Mouse (Mus musculus) liver, postnatal 0 days (tissue): ENCODE measurements around the gene Ankrd37. TPM values are rescaled to one million over a fixed set of nuclear protein-coding genes. Genes with fewer than 3 reads are reported as not detected.

Experiments
- ATAC-seq: fragments of 200-750 bp; cut with Nextera tagmentation; 2 replicates; pipeline ENCODE4 v1.8.0; 2017; ENCODE audit warnings: mild to moderate bottlenecking, moderate library complexity
- DNase-seq: peaks from one replicate; pipeline ENCODE4 v3.0.0-alpha.2; 2016
- H3K27ac ChIP-seq: fragments of 300-500 bp; sonication (generic); 2 replicates; pipeline ENCODE4 v1.5.1; 2014; ENCODE audit warnings: antibody characterized with exemption, moderate library complexity, mild to moderate bottlenecking, low read depth
- H3K27me3 ChIP-seq: fragments of 300-500 bp; sonication (generic); 2 replicates; pipeline ENCODE4 v1.6.1; 2014; ENCODE audit warnings: low read length, control low read depth, mixed read lengths; ENCODE audit not compliant: insufficient read depth
- H3K36me3 ChIP-seq: fragments of 300-500 bp; sonication (generic); replicated peaks from 2 replicates; pipeline ENCODE4 v1.6.1; 2014; ENCODE audit warnings: mild to moderate bottlenecking, control low read depth, low read length, moderate library complexity, mixed read lengths; ENCODE audit not compliant: insufficient read depth
- H3K4me1 ChIP-seq: fragments of 300-500 bp; sonication (generic); 2 replicates; pipeline ENCODE4 v1.6.1; 2014; ENCODE audit warnings: antibody characterized with exemption, mild to moderate bottlenecking, control low read depth; ENCODE audit not compliant: insufficient read depth
- H3K4me2 ChIP-seq: fragments of 300-500 bp; sonication (generic); 2 replicates; pipeline ENCODE4 v1.6.1; 2014; ENCODE audit warnings: low read depth, mild to moderate bottlenecking, low read length, moderate library complexity, mixed read lengths
- H3K4me3 ChIP-seq: fragments of 300-500 bp; sonication (generic); 2 replicates; pipeline ENCODE4 v1.5.1; 2014; ENCODE audit warnings: low read depth, low read length
- H3K9ac ChIP-seq: fragments of 300-500 bp; sonication (generic); replicated peaks from 2 replicates; pipeline ENCODE4 v1.6.1; 2014; ENCODE audit warnings: mild to moderate bottlenecking, moderate library complexity
- H3K9me3 ChIP-seq: fragments of 300-500 bp; sonication (generic); 2 replicates; pipeline ENCODE4 v1.6.1; 2016; ENCODE audit warnings: mild to moderate bottlenecking, control low read depth, low read length, mixed read lengths
- CTCF ChIP-seq: sonication (generic); IDR thresholded peaks from 2 replicates; pipeline ENCODE4 v1.5.1; 2016; ENCODE audit warnings: antibody characterized with exemption, low read depth
- EP300 ChIP-seq: IDR thresholded peaks from 2 replicates; pipeline ENCODE4 v1.6.1; 2016; ENCODE audit warnings: antibody characterized with exemption, low read depth, mild to moderate bottlenecking
- WGBS: fragments of 180-500 bp; shearing (Covaris S2); extraction: QIAGEN DNeasy Blood & Tissue Kit; methylation state at CpG from one replicate; pipeline ENCODE4 v1.1.7; 2014; ENCODE audit not compliant: insufficient replicate concordance; 5-methylcytosine and 5-hydroxymethylcytosine counted together
- polyA plus RNA-seq: library from polyadenylated mRNA; unstranded; fragments of >200 nt; fragmentation: Nextera tagmentation; extraction: Ambion mirVana; gene quantifications from 2 replicates; pipeline ENCODE4 v1.2.1, GENCODE M21; 2015

The Ankrd37 gene
- polyA plus RNA-seq, 1 experiment from 2014 or later: 9.1 TPM

DNA sequence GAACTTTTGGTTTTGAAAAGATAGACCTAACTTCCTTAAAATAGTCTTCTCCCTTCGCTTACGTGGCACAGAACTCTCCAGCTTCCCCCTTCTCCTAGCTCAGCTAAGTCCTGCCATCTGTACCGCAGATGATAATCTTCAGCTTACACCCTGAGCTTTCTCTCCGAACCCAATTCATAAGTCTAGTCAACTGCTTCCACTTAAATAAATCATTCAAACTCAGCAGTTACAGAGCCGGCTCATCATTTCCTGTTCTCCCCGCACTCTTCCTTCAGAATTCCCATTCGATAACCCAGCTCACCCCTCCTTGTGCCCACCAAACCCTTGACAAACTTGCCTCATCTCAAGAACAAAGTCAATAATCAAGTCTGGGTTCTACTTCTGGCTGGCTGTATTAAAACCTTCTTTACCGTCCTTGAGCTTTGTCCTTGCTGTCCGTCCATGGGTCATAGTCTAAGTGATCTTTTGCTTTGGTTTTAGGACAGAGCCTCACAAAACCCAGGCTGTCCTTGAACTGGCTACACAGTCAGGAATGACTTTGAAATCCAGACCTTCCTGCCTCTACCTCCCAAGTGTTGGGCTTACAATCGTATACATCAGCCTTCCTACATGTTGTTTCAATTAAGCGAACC lies 29.6 kb downstream of the Ankrd37 start:
- Histone ChIP-seq H3K27ac (peak overlapping the region; percentile 74), H3K36me3 (peaks cover 21% of the 10 kb centered on the region), H3K4me2 (peak overlapping the region; percentile 72), H3K9ac (peak overlapping the region; percentile 69), H3K4me1 (peaks cover 9% of the 10 kb centered on the region), H3K4me3 (peak overlapping the region; percentile 70), H3K27me3 (no peaks in the 10 kb centered on the region), H3K9me3 (no peaks in the 10 kb centered on the region)
- WGBS: 35% methylated on average over 11 of the region's 11 CpGs
- ATAC-seq (peak; percentile 16), DNase-seq (no peak)
- TF ChIP-seq CTCF (no peak), EP300 (no peak)

- Histone ChIP-seq H3K4me2 (peak within 1 kb of the TSS; percentile 72), H3K9ac (peak within 1 kb of the TSS; percentile 69), H3K9me3 (no peaks in the 10 kb centered on the region), H3K27me3 (no peaks in the 10 kb centered on the region), H3K27ac (peak within 1 kb of the TSS; percentile 74), H3K36me3 (peaks cover 16% of the 10 kb centered on the region), H3K4me1 (peaks cover 9% of the 10 kb centered on the region), H3K4me3 (peak within 1 kb of the TSS; percentile 70)
- WGBS: under 1% methylated on average over 57 of the region's 57 CpGs
- peak; percentile 97 for DNase-seq
- ATAC-seq: peak; percentile 98
- TF ChIP-seq EP300: no peak
- TF ChIP-seq CTCF: peak; percentile 46
These were observed 30.2 kb downstream of the Ankrd37 start, which contains the start of the genes 1700029J07Rik and Ufsp2 for GRCm38 (mm10) chr8:45975126-45975836. Gene 1700029J07Rik, minus strand, starts transcription at chr8:45975252. Gene Ufsp2, plus strand, starts transcription at chr8:45975528.

DNA sequence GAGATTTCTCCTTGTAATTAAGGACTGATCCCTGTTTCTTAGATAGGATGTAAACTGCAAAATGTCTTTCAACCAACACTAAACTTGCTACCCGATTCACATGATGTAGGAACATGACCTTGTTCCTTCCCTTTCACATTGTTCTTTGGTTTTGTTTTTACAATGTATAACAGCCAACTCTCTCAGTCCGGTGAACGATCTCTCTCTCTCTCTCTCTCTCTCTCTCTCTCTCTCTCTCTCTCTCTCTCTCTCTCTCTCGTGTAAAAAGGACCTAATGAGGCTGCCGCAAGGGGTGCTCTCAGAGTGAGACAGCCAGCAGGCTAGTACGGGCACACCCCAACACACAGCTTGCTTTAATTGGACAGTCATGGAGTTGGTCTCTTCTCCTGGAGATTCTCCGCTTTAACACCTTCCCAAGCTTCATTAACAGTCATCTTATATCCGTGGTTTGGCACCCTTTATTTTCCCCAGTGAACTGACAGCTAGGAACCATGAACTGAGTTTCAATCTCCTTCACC lies 31.5 kb downstream of the Ankrd37 start:
- H3K9ac ChIP-seq: no peak overlapping the region
- peaks cover 9% of the 10 kb centered on the region for H3K4me1 ChIP-seq
- no peak overlapping the region; the same call in 1 of the 2 replicates for H3K4me2 ChIP-seq
- TF ChIP-seq CTCF (no peak), EP300 (no peak)
- H3K9me3 ChIP-seq: no peaks in the 10 kb centered on the region
- no peak overlapping the region for H3K27ac ChIP-seq
- WGBS: 76% methylated on average over 8 of the region's 8 CpGs
- peaks cover 9% of the 10 kb centered on the region; the same call in 1 of the 2 replicates for H3K36me3 ChIP-seq
- ATAC-seq: no peak
- no peak for DNase-seq
- H3K4me3 ChIP-seq: no peak overlapping the region
- H3K27me3 ChIP-seq: no peaks in the 10 kb centered on the region

- no peak overlapping the region for H3K9ac ChIP-seq
- no peak for DNase-seq
- H3K4me1 ChIP-seq: peaks cover 3% of the 10 kb centered on the region; the same call in 1 of the 2 replicates
- no peak overlapping the region for H3K4me3 ChIP-seq
- H3K27me3 ChIP-seq: no peaks in the 10 kb centered on the region
- no peaks in the 10 kb centered on the region for H3K9me3 ChIP-seq
- no peak for ATAC-seq
- H3K27ac ChIP-seq: no peak overlapping the region
- WGBS: 92% methylated on average over 12 of the region's 12 CpGs
- no peaks in the 10 kb centered on the region for H3K36me3 ChIP-seq
- TF ChIP-seq EP300 (no peak), CTCF (peak; percentile 40)
- H3K4me2 ChIP-seq: no peak overlapping the region
These were observed 34.6 kb downstream of the Ankrd37 start for GRCm38 (mm10) chr8:45970894-45971293.

DNA sequence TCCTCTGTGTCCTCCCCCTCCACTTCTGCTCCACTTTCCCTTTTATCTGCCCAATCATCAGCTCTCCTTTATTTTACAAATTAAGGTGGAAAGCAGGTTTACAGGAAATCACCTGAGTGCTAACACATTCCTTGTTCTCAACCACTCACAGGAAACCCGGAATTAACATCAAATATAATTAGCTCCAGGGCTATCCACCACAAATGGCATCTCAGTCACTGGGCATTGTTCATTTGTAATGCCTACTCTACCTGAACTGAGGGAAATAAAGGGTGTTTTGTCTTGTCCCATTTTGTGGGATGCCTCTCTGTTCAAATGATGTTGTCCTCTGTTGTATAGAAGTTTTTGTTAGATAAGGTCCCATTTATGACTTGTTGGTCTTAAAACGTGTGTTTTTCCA lies 54.9 kb downstream of the Ankrd37 start:
- Histone ChIP-seq H3K4me2 (no peak overlapping the region), H3K9me3 (no peaks in the 10 kb centered on the region), H3K9ac (no peak overlapping the region), H3K27me3 (no peaks in the 10 kb centered on the region), H3K27ac (no peak overlapping the region), H3K36me3 (no peaks in the 10 kb centered on the region), H3K4me3 (no peak overlapping the region), H3K4me1 (no peaks in the 10 kb centered on the region)
- TF ChIP-seq EP300: no peak
- TF ChIP-seq CTCF: no peak
- no peak for ATAC-seq
- 65% methylated on average over 2 of the region's 2 CpGs for WGBS
- DNase-seq: no peak

Other genes with a start within 250 kb of the Ankrd37 start
- gene Pdlim3, start 120.2 kb downstream of the Ankrd37 start, polyA plus RNA-seq: 2.1 and 4.0 TPM in 2 replicates
- not detected in 2 replicates for gene Ccdc110, start 71.1 kb downstream of the Ankrd37 start, polyA plus RNA-seq
- 0.50 and 0.62 TPM in 2 replicates for gene 1700029J07Rik, start 30.5 kb downstream of the Ankrd37 start, polyA plus RNA-seq
- 49.5 and 50.2 TPM in 2 replicates for gene Ufsp2, start 30.2 kb downstream of the Ankrd37 start, polyA plus RNA-seq
- gene Lrp2bp, start 6.4 kb downstream of the Ankrd37 start, polyA plus RNA-seq: not detected in 2 replicates
- gene Cfap97, start 146.1 kb upstream of the Ankrd37 start, polyA plus RNA-seq: 8.4 and 9.2 TPM in 2 replicates
- 3.7 and 4.2 TPM in 2 replicates for gene Snx25, start 146.5 kb upstream of the Ankrd37 start, polyA plus RNA-seq
- 448 and 459 TPM in 2 replicates for gene Slc25a4, start 205.6 kb upstream of the Ankrd37 start, polyA plus RNA-seq